Mouse (Mus musculus) layer of hippocampus, adult 8-10 months (tissue): ENCODE data around the gene Gm9376. TPM values are rescaled to one million over a fixed set of nuclear protein-coding genes. Genes with fewer than 3 reads are reported as not detected.
A peak's percentile ranks its signal among the peaks of the same experiment; 100 is the strongest.

Experiments
- DNase-seq, 2 experiments: peaks; one replicate each; pipeline ENCODE4 v3.0.0; 2022; ENCODE audit warnings: low spot score in 2 of 2
- total RNA-seq, 4 experiments: library from RNA; stranded (reverse); gene quantifications; 2 replicates each; pipeline ENCODE4 v1.2.4; 2022

The Gm9376 gene
- not detected for total RNA-seq

DNA sequence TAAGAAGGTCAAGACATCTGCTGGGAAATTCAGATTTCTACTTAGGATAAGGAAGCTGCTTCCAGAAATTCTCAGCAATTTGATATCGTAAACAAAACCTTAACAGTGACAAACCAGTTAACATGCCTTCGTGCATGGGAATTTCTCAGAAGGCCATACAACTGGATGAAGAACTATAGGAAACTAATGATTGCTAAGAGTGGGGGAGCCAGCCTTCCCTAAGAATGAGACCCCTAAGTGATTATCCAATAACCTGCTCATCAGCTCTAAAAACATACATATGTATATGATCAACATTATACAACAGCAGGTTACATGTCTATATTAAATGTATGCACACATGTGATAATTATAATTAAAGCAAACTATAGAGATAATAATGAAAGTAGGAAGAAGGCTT, at the start of gene Gm9376:
Gene Gm9376, plus strand, starts transcription at position 301 of the 400 bp plus-strand sequence.
- no peak for DNase-seq

DNA sequence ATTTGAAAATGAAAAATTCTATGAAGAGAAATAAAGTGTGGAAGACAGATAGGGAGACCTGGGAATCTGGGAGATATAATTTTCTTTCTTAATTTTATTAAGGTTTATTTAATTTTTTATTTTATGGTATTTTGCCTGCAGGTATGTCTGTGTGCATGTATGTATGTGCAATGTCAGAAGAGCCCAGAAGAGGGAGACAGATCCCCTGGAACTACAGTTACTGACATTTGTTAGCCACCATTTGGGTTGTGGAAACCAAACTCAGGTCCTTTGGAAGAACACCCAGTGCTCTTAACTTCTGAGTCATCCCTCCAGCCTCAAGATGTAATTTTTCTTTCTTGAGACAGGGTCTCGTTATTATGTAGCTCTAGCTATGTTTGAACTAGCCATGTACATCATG, 45.9 kb upstream of the Gm9376 start:
- DNase-seq = no peak

DNA sequence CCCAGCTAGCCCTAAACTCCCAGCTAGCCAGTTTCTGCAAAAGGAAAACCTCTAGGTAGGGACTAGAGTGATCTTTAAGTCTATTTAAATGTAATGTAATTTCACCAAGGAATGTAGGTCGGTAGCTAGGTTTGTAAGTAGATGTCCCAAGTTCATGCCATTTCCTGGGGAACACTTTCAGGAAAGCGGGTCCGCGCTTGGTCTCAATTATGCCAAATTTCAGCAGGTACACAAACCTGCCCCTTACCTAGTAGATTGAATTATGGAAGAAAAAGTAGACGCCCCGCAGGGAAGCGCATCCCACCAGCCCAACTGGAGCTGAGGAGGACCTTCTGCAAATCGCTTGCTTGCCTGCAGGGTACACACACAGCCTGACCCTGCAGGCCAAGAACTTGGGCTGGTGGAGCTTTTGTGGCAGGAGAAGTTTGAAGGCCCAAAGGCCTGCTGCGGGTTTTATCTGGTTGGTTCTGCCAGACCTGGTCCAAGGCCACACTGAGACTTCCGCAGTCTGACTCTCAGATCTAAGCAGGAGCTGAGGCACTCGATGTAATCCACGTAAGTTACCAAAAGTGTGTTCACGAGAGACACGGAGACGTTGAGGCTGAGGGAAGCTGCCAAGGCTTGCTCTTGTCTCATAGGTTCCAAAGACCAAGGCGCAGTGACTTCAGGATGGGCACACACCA, 41.6 kb upstream of the Gm9376 start:
- DNase-seq = no peak

DNA sequence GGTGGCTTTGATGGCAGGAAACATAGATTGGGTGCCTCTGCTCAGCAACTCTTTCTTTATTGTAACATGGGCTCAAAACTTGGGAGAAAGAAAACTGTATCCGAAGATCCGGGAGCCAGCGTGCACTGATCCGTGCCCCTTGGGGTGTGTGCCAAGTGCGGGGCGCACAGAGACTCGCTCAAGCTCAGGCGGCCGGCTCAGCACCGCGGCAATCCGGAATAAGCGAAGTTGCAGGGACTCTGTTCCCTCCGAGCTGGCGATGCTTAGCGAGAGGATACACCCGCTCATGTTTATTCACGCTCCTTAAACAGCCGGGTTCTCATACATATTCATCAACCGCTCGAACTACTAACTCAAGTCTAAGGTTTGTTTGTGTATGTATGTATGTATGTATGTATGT, 40.8 kb upstream of the Gm9376 start:
- DNase-seq = no peak

DNA sequence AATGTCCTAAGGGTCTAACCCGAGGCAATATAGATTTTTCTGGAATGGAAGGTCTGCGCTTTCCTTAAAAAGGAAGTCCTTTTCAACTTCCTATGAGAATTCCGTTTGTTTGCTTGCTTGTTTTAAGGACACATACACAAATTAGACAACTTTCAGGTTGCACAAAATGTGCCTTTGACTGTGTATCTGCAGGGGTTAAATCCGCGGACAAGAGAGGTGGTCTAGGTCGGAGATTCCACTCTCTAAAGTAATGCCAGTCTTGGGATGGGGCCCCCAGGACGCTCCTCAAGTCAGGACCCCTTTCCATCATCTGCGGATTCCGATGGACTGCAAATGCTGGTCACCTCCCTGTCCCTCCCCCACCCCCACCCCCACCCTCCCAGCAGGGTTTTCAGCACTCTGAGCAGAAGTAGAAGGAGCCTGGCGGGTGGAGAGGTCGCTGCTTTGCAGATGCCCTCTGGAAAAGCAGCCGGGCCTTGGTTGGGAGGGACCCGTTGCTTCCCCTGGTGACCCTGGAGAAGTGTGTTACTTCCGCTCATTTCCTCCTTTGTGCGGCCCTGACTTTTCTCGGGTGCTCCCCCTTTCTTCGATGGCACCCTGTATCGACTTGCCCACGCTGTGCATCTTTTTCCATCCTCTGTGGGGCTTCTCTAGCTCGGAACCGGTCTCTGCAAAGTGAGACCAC, 40.1 kb upstream of the Gm9376 start:
- DNase-seq = no peak

DNA sequence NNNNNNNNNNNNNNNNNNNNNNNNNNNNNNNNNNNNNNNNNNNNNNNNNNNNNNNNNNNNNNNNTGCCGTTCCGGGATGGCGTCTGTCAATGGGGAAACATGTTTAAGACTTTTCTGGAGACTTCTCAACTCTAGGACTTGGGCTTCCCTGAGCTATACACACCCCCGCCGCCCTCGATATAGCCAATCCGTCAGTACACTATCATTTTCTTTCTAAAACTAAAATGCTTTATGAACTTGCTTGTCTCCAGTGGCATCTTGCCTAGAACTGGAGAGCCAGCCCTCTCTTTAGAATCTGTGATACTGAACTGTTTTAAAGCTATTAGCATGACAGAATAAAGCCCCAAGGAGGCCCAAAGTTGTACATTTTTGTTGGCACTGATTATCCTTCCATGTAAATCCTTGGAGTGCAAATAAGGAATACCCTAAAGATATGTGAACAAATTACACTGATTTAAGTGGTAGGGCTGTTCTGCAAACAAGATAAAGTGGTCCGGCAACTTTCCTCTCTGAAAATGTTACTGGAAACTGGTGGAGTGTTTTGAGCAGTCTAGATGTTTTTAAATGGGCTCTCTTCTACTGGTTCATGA, 34.3 kb upstream of the Gm9376 start:
- DNase-seq = no peak

DNA sequence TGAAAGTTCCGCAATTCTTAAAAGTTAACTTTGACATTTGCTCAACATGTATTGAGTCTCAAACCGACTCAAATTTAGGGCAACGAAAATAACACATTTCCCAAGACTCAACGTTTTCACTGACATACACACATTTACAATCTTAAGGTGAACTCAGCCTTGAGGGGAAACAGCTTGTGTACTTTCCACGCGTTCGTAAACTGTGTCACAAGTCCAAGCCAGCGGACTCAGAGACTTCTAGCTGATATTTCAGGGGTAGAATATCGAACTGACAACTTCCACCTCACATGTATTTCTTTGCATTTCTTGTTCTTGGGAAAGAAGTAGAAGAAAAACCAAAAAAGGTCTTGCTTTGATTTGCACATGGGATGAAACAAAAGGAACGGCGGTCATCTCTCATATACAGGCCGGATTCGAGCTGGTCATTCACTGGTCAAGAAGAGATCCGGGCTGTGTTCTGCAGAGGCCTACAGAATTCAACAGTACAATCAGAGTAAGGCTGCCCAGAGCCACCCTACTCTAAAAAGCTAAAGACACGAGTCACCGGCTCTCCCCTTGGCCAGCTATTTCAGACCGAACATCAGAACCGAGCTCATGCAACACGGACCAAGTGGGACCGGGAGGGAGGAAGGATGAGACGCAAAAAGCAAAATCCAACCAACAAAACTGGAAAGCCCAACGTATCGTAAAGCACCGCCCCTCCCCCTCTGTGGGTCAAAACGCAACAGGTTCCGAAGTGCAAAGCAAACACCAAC, 32.8 kb upstream of the Gm9376 start:
- no peak for DNase-seq

DNA sequence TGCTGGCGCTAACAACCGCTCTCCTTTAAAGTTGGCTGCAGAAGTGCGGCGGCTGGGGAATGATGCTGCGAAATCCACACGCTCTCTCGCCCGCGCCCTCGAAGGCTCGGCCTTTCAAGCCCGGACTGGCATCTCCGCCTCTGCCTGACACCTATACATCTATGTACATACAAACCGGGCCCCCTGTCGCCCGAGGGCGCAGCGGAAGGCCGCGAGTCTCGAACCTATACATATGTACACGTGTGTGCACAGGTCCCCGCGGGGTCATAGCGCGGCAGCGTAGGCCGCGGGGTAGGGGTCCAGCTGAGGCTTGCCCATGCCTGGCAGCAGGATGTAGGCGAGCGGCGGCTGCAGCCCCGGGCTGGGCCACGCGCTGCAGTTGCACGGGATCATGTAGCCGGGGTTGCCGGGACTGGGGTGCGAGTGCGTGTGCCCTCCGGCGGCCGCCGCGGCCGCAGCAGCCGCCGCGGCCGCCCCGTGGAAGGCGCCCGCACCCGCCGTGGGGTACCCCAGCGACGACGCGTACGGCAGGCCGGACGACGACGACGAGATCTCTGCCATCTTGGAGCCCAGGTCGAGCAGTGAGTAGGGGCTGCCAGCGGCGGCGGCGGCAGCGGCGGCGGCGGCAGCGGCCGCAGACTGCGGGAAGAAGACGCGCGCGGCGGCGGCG, 32.1 kb upstream of the Gm9376 start:
- DNase-seq = no peak

DNA sequence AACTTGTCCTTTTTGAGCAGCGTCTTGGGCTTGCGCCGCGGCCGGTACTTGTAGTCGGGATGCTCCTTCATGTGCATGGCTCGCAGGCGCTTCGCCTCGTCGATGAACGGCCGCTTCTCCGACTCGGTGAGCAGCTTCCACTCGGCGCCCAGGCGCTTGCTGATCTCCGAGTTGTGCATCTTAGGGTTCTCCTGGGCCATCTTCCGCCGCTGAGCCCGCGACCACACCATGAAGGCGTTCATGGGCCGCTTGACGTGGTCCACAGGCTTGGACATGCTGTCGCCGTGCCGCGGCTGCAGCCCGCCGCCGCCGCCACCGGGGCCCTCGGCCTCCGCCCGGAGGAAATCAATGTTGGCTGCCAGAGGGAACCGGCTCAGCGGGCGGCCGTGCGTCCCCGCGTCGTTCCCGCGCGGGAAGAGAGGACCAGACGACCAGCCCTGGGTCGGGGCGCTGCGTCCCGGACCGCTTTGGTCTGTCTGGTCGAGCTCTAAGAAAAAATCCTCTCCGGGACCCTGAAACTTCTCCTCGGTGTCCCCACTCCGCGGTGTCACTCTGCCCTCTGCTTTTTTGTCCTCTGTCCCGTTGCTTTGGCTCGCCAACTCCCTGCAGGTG, 31.3 kb upstream of the Gm9376 start:
- DNase-seq = no peak

DNA sequence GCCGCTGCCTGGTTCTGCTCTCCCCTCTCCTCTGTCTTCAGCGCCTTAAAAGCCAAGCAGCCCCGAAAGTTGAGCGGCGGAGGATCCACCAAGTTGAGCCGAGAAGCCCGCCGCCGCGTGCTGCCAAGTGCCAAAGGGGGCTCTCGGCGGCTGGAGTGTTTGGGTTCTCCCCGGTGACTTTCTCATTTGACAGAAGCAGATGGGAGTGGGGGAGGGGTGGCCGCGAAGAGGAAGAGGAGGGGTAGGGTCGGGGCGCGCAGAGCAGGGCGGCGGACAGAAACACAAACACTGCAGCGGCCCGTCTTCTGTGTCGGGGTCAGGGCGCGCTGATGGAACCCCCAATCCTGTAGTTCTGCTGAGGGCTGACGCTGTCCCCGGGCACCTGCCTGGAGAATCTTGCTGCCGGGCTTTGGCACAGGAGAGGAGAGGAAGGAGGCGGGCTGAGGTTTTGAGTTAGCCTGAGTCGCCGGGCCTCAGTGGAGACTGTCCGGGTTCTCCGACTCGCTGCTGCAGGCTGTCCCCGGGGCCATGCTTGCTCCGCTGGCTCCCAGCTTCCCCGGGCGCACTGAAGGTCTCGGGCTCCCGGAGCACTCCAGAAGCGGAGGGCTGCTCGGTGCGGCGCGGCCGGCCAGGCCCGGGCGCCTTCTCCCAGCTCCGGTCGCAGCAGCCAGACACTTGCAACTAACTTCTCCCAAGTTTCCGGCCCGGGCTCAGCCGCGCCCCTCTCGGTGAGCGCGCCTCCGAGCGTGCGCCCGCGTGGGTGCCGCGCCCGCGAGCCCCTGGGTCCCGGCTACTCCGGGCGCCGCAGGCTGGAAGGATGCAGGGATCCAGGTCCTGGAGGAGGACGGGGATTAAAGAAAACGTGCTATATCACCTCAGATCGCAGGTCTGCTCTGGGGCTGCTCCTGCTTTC, 30.5 kb upstream of the Gm9376 start:
- no peak for DNase-seq

DNA sequence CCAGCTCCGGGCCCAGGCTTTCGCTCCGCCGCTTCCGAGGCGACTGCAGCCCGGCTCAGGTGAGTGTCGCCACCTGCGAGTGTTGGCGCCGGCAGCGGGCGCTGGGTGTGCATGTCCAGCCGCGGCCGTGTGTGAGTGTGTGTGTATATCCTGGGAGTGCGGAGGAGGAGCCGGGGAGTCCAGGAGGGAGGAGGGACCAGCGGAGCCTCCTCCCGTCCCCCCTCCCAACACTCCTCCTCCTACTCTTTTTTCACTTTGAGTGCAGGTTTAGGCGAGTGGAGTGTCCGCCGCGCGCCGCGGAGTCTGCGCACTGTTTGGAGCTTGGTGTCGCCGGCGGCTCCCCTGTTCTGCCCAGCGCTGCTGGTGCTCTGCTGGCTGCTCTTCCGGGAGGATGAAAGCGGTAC, 29.9 kb upstream of the Gm9376 start, which contains the start of gene Sox21:
Gene Sox21, minus strand, starts transcription at position 145 of the 404 bp plus-strand sequence.
- DNase-seq = peak; percentile 39 to 49

DNA sequence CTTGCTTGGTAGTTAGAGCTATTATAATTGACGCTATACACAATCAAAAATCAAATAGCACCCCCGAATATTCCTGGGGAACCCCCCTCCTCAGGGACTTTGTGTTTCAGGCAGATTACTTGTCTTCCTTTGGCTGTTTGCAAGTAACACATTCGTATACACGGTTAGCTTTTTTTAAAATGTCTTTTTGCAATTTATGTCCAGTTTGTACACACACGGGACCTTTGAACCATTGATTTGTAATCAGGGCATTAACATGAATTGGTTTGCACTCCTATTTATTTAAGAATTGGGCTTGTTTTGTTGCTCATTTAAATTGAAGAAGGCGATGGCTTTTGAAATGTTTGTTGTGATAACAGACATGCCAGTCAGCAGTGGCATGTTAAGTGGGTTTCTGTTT, 29.0 kb upstream of the Gm9376 start:
- DNase-seq = no peak

DNA sequence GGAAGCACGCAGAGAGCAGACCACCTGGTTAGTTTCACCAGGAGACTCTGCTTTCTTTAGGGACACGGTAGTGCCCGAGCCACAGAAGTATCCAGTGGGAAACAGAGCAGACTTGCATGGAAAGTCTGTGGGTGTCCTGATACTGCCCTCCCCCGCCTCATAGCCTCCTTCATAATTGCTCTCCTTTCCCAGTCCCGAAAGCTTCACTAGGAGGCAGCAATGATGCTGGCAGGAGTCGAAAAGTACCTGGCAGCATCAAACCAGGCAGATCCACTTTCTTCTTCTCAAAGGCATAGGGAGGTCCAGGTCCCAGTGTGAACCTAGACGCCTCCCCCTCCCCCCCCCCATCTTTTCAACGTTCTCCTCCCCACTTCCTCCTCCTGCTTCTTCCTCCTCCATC, 27.4 kb upstream of the Gm9376 start:
- no peak for DNase-seq

DNA sequence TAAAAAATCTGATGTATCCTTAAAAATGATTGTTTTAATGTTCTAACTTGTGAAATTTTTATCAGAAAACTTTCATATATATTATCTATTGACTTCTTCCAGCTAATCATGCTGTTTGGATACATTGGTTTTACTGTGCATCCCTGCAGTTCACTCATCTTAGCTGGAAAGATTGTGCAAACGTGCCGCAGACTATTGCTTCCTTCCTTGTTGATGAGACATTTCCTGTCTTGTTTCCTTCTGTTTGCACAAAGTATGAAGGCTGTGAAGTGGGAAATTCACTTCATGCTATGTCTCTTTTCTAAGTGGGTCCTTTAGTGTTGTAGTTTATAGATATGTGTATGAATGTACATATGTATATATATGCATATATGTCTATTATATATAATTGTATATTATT, 25.3 kb upstream of the Gm9376 start:
- no peak for DNase-seq

DNA sequence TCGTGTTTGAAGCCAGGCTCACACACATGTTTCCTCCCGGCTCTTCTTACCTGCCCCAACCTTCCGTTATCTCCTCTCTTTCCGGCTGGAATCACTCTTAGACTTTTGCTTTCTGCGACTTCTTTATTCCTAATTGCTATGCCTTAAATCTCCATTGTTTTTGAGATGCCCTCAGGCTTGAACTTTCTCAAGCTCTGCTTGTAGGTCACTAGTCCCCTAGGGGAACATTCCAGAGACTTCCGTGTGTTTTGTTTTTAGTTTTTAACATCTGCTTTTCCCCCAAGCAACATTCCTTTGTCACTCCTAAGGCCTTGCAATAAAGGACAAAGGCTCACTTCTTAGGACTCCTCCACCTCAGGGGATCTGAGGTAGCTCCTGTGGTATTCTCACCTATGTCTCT, 13.4 kb upstream of the Gm9376 start:
- DNase-seq = no peak

DNA sequence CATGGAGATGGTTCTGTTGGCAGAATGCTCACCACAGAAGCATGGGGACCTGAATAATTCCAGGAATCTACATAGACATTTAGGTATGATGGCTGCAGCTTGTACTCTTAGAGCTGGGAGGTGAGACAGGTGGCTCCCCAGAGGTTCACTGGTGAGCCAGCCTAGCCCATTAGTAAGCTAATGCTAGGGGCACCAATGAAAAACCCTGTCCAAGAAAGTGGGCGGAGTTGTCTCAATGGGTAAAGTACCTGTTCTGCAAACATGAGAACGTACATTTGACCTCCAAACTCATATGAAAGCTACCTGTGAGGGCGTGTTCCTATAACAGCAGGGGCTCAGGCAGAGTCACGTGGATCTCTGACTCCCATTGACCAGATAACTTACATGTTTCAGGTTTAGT, 2.1 kb downstream of the Gm9376 start:
- no peak for DNase-seq

DNA sequence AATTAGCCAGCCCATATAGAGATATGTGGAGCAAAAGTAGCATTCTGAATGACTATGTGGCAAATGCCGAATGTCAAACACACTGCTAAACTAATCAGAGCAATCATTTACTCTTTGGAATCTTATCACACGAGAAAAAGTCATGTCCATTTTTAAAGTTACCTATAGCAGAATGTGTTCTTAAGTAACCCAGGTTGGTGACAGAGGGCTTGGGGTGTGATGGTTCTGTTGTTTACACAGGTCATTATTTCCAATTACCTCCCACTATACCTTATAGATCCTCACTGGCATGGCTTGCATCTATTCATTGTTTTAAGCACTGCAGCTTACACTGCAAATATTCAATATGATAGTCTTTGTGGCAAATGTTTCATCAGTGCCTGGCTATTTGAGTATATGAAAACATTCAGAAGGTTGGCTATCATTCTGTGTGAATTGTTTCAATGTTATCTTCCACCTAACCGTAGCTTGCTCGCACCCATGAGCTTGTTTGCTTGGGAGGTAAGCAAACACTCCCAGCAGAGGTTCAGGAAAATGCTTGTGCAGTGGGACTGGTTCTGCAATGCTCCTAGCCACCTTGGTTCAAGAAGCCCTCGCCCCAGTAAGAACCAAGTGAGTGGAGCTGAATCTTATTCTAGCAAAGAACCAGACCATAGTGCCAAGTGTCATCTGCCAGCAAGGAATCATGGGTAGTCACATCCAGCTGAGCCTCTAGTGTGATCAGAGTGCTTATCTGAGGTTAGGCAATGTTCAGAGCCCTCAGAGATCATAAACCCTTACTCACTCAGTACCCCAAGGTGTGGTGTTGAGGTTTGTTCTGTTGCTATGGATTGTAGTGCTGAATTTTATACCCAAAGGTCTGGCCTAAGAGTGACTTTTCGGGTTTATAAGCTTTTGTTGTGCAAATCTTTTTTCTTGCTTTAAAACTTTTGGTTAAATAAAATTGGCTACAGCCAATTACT, 6.1 kb downstream of the Gm9376 start:
- DNase-seq = no peak

DNA sequence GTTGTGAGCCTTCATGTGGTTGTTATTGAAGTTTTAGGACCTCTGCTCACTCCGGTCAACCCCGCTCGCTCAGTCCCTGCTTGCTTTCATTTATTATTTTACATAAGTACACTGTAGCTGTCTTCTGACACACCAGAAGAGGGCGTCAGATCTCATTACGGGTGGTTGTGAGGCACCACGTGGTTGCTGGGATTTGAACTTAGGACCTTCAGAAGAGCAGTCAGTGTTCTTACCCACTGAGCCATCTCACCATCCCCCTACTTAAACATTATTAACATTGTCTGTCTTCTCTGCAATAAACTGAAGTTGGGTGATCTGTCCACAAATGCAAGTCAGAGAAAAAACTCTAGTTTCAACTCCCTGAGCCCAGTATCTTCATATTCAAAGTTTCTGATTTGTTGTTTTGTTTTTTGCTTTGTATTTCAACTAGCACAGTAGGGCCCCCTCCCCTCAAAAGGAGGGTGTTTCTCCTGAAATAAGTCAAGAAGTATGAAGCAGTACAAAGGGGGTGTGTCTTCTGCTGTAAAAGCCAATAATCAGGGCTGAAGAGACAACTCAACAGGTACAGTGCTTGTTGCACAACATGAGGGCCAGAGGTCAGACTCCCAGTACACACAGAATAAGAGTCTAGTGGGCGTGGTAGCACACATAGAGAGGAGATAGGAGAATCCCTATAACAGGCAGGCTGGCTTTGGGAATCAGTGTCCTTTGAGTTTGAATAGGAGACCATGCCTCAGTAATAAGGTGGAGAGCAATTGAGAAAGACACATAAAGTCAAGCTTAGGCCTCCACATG, 11.1 kb downstream of the Gm9376 start:
- DNase-seq = no peak
